Mouse (Mus musculus): ENCODE data around the gene Lamtor3. TPM values are rescaled to one million over a fixed set of nuclear protein-coding genes. Genes with fewer than 3 reads are reported as not detected.
"Not testable (repeated sequence)": the region's sequence is repeated elsewhere in the genome, so short reads cannot be mapped to it uniquely, and the experiment has no call there.

Gene Lamtor3
- polyA plus RNA-seq, 1 experiment = 39.1 TPM

DNA sequence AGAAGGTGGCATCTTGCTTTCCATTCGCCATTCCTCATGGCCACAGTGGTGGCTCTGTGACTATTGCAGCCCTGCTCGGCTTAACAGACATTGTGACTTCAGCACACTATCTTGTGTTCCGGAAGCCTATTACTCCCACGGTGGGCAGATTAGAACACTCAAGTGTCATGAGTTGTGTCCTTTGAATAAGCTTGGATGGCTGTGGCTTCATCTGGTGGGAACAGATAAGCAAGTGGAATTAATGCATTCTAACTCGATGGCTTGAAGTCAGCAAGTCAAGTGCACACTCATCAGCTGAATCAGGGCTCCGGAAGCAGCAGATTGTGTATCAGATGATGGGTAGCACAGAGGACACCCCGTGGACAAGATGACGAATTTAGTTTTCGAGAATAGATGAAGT lies 39.6 kb downstream of the Lamtor3 start:
- Histone ChIP-seq H3K4me3 (ENCODE audit: insufficient read depth, poor library complexity, severe bottlenecking) (no peak overlapping the region), H3K79me2 (ENCODE audit: control insufficient read depth, insufficient read depth) (no peaks in the 10 kb centered on the region), H3K27me3 (ENCODE audit: control insufficient read depth, insufficient read depth, insufficient read length) (no peaks in the 10 kb centered on the region), H3ac (ENCODE audit: control insufficient read depth, insufficient read length, low read depth) (no peak overlapping the region), H3K79me3 (ENCODE audit: low read depth) (no peaks in the 10 kb centered on the region), H3K36me3 (ENCODE audit: control insufficient read depth, insufficient read depth) (no peaks in the 10 kb centered on the region)
- TF ChIP-seq CEBPB (IDR thresholded peaks at IDR 0.05; ENCODE audit: low read depth) = no peak
- no peak for TF ChIP-seq FOSL1 (IDR thresholded peaks at IDR 0.05; ENCODE audit: insufficient read depth, low read length, poor library complexity, severe bottlenecking)
- no peak for TF ChIP-seq USF1 (IDR thresholded peaks at IDR 0.05; ENCODE audit: low read depth)
- TF ChIP-seq MYOD1 (IDR thresholded peaks at IDR 0.05; ENCODE audit: control insufficient read depth, insufficient read length, low read depth) = no peak
- no peak for TF ChIP-seq MYOG (IDR thresholded peaks at IDR 0.05; ENCODE audit: control insufficient read depth, extremely low read depth, insufficient read length)
- no peak for TF ChIP-seq MAX (IDR thresholded peaks at IDR 0.05)
- no peak for TF ChIP-seq CTCF (IDR thresholded peaks at IDR 0.05; ENCODE audit: control insufficient read depth, insufficient read depth, insufficient read length)

- no peaks in the 10 kb centered on the region for H3K36me3 ChIP-seq (ENCODE audit: control insufficient read depth, insufficient read depth)
- H3K79me2 ChIP-seq (ENCODE audit: control insufficient read depth, insufficient read depth) = no peaks in the 10 kb centered on the region
- H3K79me3 ChIP-seq (ENCODE audit: low read depth) = no peaks in the 10 kb centered on the region
- no peak overlapping the region for H3ac ChIP-seq (ENCODE audit: control insufficient read depth, insufficient read length, low read depth)
- H3K4me3 ChIP-seq (ENCODE audit: insufficient read depth, poor library complexity, severe bottlenecking) = no peak overlapping the region
- H3K27me3 ChIP-seq (ENCODE audit: control insufficient read depth, insufficient read depth, insufficient read length) = no peaks in the 10 kb centered on the region
- TF ChIP-seq MAX (IDR thresholded peaks at IDR 0.05) = no peak
- no peak for TF ChIP-seq CTCF (IDR thresholded peaks at IDR 0.05; ENCODE audit: control insufficient read depth, insufficient read depth, insufficient read length)
- no peak for TF ChIP-seq FOSL1 (IDR thresholded peaks at IDR 0.05; ENCODE audit: insufficient read depth, low read length, poor library complexity, severe bottlenecking)
- no peak for TF ChIP-seq USF1 (IDR thresholded peaks at IDR 0.05; ENCODE audit: low read depth)
- no peak for TF ChIP-seq MYOG (IDR thresholded peaks at IDR 0.05; ENCODE audit: control insufficient read depth, extremely low read depth, insufficient read length)
- TF ChIP-seq CEBPB (IDR thresholded peaks at IDR 0.05; ENCODE audit: low read depth) = no peak
- no peak for TF ChIP-seq MYOD1 (IDR thresholded peaks at IDR 0.05; ENCODE audit: control insufficient read depth, insufficient read length, low read depth)
These were observed 40.0 kb downstream of the Lamtor3 start for GRCm38 (mm10) chr3:137958352-137958751.

DNA sequence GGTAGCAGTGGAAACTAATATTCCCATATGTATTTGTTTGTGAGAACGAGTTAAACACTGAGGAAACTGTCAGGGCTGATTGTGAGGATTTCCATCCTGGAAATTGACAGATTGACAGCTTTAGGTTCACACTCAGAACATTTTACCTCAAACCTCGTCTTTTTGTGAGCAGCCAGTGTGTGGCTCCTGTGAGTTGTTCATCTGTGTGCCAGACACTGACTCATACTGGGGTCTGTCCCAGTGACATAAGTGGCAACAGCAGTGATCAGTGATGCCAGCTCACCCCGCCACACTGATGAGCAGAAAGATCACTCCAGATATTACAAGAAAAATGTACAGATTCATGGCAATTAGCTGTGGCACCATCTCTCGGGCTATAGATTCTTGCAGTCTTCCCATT lies 41.1 kb downstream of the Lamtor3 start:
- Histone ChIP-seq H3ac (ENCODE audit: control insufficient read depth, insufficient read length, low read depth) (no peak overlapping the region), H3K36me3 (ENCODE audit: control insufficient read depth, insufficient read depth) (no peaks in the 10 kb centered on the region), H3K79me3 (ENCODE audit: low read depth) (no peaks in the 10 kb centered on the region), H3K4me3 (ENCODE audit: insufficient read depth, poor library complexity, severe bottlenecking) (no peak overlapping the region), H3K79me2 (ENCODE audit: control insufficient read depth, insufficient read depth) (no peaks in the 10 kb centered on the region), H3K27me3 (ENCODE audit: control insufficient read depth, insufficient read depth, insufficient read length) (no peaks in the 10 kb centered on the region)
- TF ChIP-seq MAX (IDR thresholded peaks at IDR 0.05) (no peak), CTCF (IDR thresholded peaks at IDR 0.05; ENCODE audit: control insufficient read depth, insufficient read depth, insufficient read length) (no peak), MYOD1 (IDR thresholded peaks at IDR 0.05; ENCODE audit: control insufficient read depth, insufficient read length, low read depth) (no peak), FOSL1 (IDR thresholded peaks at IDR 0.05; ENCODE audit: insufficient read depth, low read length, poor library complexity, severe bottlenecking) (no peak), USF1 (IDR thresholded peaks at IDR 0.05; ENCODE audit: low read depth) (no peak), CEBPB (IDR thresholded peaks at IDR 0.05; ENCODE audit: low read depth) (no peak), MYOG (IDR thresholded peaks at IDR 0.05; ENCODE audit: control insufficient read depth, extremely low read depth, insufficient read length) (no peak)

GRCm38 (mm10) chr3:137961736-137962385 lies 43.6 kb downstream of the Lamtor3 start:
- Histone ChIP-seq H3K36me3 (ENCODE audit: control insufficient read depth, insufficient read depth) (no peaks in the 10 kb centered on the region), H3K4me3 (ENCODE audit: insufficient read depth, poor library complexity, severe bottlenecking) (no peak overlapping the region), H3K79me3 (ENCODE audit: low read depth) (no peaks in the 10 kb centered on the region), H3ac (ENCODE audit: control insufficient read depth, insufficient read length, low read depth) (no peak overlapping the region), H3K27me3 (ENCODE audit: control insufficient read depth, insufficient read depth, insufficient read length) (no peaks in the 10 kb centered on the region), H3K79me2 (ENCODE audit: control insufficient read depth, insufficient read depth) (no peaks in the 10 kb centered on the region)
- TF ChIP-seq MYOD1 (IDR thresholded peaks at IDR 0.05; ENCODE audit: control insufficient read depth, insufficient read length, low read depth) = no peak
- no peak for TF ChIP-seq MYOG (IDR thresholded peaks at IDR 0.05; ENCODE audit: control insufficient read depth, extremely low read depth, insufficient read length)
- no peak for TF ChIP-seq CEBPB (IDR thresholded peaks at IDR 0.05; ENCODE audit: low read depth)
- TF ChIP-seq USF1 (IDR thresholded peaks at IDR 0.05; ENCODE audit: low read depth) = no peak
- TF ChIP-seq FOSL1 (IDR thresholded peaks at IDR 0.05; ENCODE audit: insufficient read depth, low read length, poor library complexity, severe bottlenecking) = no peak
- no peak for TF ChIP-seq CTCF (IDR thresholded peaks at IDR 0.05; ENCODE audit: control insufficient read depth, insufficient read depth, insufficient read length)
- TF ChIP-seq MAX (IDR thresholded peaks at IDR 0.05) = no peak

DNA sequence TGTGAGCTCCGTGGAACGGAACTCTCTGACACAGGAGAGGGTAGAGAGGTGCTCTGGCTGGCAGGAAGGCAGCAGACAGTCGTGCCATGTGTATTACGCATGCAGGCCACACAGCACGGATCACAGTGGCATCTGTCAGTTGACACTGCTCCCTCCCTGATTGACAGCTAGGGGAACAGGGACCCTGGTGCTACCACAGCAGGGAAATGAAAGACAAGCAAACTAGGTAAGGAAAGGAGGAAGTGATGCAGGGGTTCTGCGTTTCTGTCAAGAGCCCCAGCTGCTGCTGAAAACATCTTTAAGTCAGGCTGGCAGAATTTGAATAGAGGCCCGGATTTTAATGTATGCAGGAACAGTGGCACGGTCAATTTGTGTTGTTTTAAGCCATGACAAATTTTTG lies 45.2 kb downstream of the Lamtor3 start:
- no peaks in the 10 kb centered on the region for H3K27me3 ChIP-seq (ENCODE audit: control insufficient read depth, insufficient read depth, insufficient read length)
- no peak overlapping the region for H3ac ChIP-seq (ENCODE audit: control insufficient read depth, insufficient read length, low read depth)
- TF ChIP-seq CEBPB (IDR thresholded peaks at IDR 0.05; ENCODE audit: low read depth) (no peak), MYOG (IDR thresholded peaks at IDR 0.05; ENCODE audit: control insufficient read depth, extremely low read depth, insufficient read length) (no peak), MAX (IDR thresholded peaks at IDR 0.05) (no peak), FOSL1 (IDR thresholded peaks at IDR 0.05; ENCODE audit: insufficient read depth, low read length, poor library complexity, severe bottlenecking) (no peak), MYOD1 (IDR thresholded peaks at IDR 0.05; ENCODE audit: control insufficient read depth, insufficient read length, low read depth) (no peak), CTCF (IDR thresholded peaks at IDR 0.05; ENCODE audit: control insufficient read depth, insufficient read depth, insufficient read length) (no peak), USF1 (IDR thresholded peaks at IDR 0.05; ENCODE audit: low read depth) (no peak)
- H3K4me3 ChIP-seq (ENCODE audit: insufficient read depth, poor library complexity, severe bottlenecking) = no peak overlapping the region
- no peaks in the 10 kb centered on the region for H3K79me2 ChIP-seq (ENCODE audit: control insufficient read depth, insufficient read depth)
- H3K36me3 ChIP-seq (ENCODE audit: control insufficient read depth, insufficient read depth) = no peaks in the 10 kb centered on the region
- H3K79me3 ChIP-seq (ENCODE audit: low read depth) = no peaks in the 10 kb centered on the region

DNA sequence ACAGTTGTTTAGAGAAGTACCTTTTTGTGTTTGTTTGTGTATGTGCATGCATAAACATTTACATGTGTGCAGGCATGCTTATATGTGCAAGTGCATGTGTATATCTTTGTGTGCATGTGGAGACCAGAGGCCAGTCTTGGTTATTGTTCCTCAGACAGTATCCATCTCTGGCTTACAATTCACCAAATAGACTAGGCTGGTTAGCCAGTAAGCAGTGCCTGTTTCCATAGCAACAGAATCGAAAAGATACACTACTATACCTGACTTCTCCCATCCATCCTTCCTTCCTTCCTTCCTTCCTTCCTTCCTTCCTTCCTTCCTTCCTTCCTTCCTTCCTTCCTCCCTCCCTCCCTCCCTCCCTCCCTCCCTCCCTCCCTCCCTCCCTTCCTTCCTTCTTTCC lies 45.7 kb downstream of the Lamtor3 start:
- not testable (repeated sequence) for H3K79me3 ChIP-seq (ENCODE audit: low read depth); H3ac ChIP-seq (ENCODE audit: control insufficient read depth, insufficient read length, low read depth); H3K79me2 ChIP-seq (ENCODE audit: control insufficient read depth, insufficient read depth); H3K4me3 ChIP-seq (ENCODE audit: insufficient read depth, poor library complexity, severe bottlenecking); H3K27me3 ChIP-seq (ENCODE audit: control insufficient read depth, insufficient read depth, insufficient read length); H3K36me3 ChIP-seq (ENCODE audit: control insufficient read depth, insufficient read depth)

Measured in C2C12 (cell line).